Mouse (Mus musculus) kidney, embryonic 14.5 days (tissue): ENCODE data around the gene Pfdn6. TPM values are rescaled to one million over a fixed set of nuclear protein-coding genes. Genes with fewer than 3 reads are reported as not detected.

Experiments
- ATAC-seq: fragments of 200-750 bp; cut with Nextera tagmentation; 2 replicates; pipeline ENCODE4 v1.8.0; 2017; ENCODE audit warnings: moderate number of reproducible peaks, mild to moderate bottlenecking, moderate TSS enrichment, moderate library complexity; ENCODE audit not compliant: low FRiP score, low TSS enrichment
- H3K27ac ChIP-seq: fragments of 300-500 bp; sonication (generic); 2 replicates; pipeline ENCODE4 v1.5.1; 2014; ENCODE audit warnings: low read depth, mild to moderate bottlenecking, low read length, moderate library complexity, mixed read lengths
- H3K27me3 ChIP-seq: fragments of 300-500 bp; sonication (generic); 2 replicates; pipeline ENCODE4 v1.6.1; 2014; ENCODE audit warnings: mild to moderate bottlenecking, low read length; ENCODE audit not compliant: control insufficient read depth, insufficient read depth
- H3K36me3 ChIP-seq: fragments of 300-500 bp; sonication (generic); 2 replicates; pipeline ENCODE4 v1.6.1; 2014; ENCODE audit warnings: low read length, mixed read lengths; ENCODE audit not compliant: control insufficient read depth, insufficient read depth
- H3K4me1 ChIP-seq: fragments of 300-500 bp; sonication (generic); 2 replicates; pipeline ENCODE4 v1.6.1; 2014; ENCODE audit warnings: low read length, mixed read lengths; ENCODE audit not compliant: control insufficient read depth, insufficient read depth
- H3K4me2 ChIP-seq: fragments of 300-500 bp; sonication (generic); replicated peaks from 2 replicates; pipeline ENCODE4 v1.6.1; 2014; ENCODE audit warnings: low read depth, mild to moderate bottlenecking, low read length
- H3K4me3 ChIP-seq: fragments of 300-500 bp; sonication (generic); 2 replicates; pipeline ENCODE4 v1.5.1; 2014; ENCODE audit warnings: mild to moderate bottlenecking, low read length
- H3K9ac ChIP-seq: fragments of 300-500 bp; sonication (generic); 2 replicates; pipeline ENCODE4 v1.6.1; 2014; ENCODE audit warnings: low read depth, mild to moderate bottlenecking, low read length, moderate library complexity
- H3K9me3 ChIP-seq: fragments of 300-500 bp; sonication (generic); 2 replicates; pipeline ENCODE4 v1.6.1; 2016; ENCODE audit warnings: low read length; ENCODE audit not compliant: control insufficient read depth
- WGBS: fragments of 180-500 bp; shearing (Covaris S2); extraction: QIAGEN DNeasy Blood & Tissue Kit; methylation state at CpG from one replicate; pipeline ENCODE4 v1.1.7; 2014; 5-methylcytosine and 5-hydroxymethylcytosine counted together
- polyA plus RNA-seq: library from polyadenylated mRNA; unstranded; fragments of >200 nt; fragmentation: Nextera tagmentation; extraction: Ambion mirVana; gene quantifications from 2 replicates; pipeline ENCODE4 v1.2.1, GENCODE M21; 2014

Pfdn6 gene
- polyA plus RNA-seq, 1 experiment from 2014 or later = 169 TPM

GRCm38 (mm10) chr17:33920282-33921097 is 19.7 kb downstream of the Pfdn6 start:
- Histone ChIP-seq H3K27ac (peak overlapping the region; percentile 33), H3K9ac (peak overlapping the region; percentile 72), H3K27me3 (no peaks in the 10 kb centered on the region), H3K9me3 (no peaks in the 10 kb centered on the region), H3K4me2 (peak overlapping the region; percentile 98), H3K36me3 (no peaks in the 10 kb centered on the region; the same call in 1 of the 2 replicates), H3K4me1 (peaks cover 9% of the 10 kb centered on the region; the same call in 1 of the 2 replicates), H3K4me3 (peak overlapping the region; percentile 62)
- peak; percentile 64 for ATAC-seq
- WGBS = under 1% methylated on average over 36 of the region's 36 CpGs

- Histone ChIP-seq H3K9me3 (no peaks in the 10 kb centered on the region), H3K4me2 (peak overlapping the region; percentile 98), H3K36me3 (peaks cover 5% of the 10 kb centered on the region; the same call in 1 of the 2 replicates), H3K27ac (peak overlapping the region; percentile 33), H3K4me3 (peak overlapping the region; percentile 62), H3K4me1 (peaks cover 12% of the 10 kb centered on the region; the same call in 1 of the 2 replicates), H3K27me3 (no peaks in the 10 kb centered on the region), H3K9ac (peak overlapping the region; percentile 72)
- under 1% methylated on average over 46 of the region's 52 CpGs for WGBS
- 0 out of 2 replicates have a peak, but pooled peaks have one; percentile 1 for ATAC-seq
Measured at GRCm38 (mm10) chr17:33919351-33920281, 20.5 kb downstream of the Pfdn6 start.

GRCm38 (mm10) chr17:33918293-33919203 is 21.6 kb downstream of the Pfdn6 start:
- Histone ChIP-seq H3K9me3 (no peaks in the 10 kb centered on the region), H3K4me3 (peak overlapping the region; percentile 62; the same call in 1 of the 2 replicates), H3K36me3 (peaks cover 15% of the 10 kb centered on the region), H3K27me3 (no peaks in the 10 kb centered on the region), H3K27ac (no peak overlapping the region), H3K4me2 (peak overlapping the region; percentile 98), H3K4me1 (peaks cover 12% of the 10 kb centered on the region; the same call in 1 of the 2 replicates), H3K9ac (peak overlapping the region; percentile 72; the same call in 1 of the 2 replicates)
- no peak for ATAC-seq
- WGBS = 65% methylated on average over 37 of the region's 37 CpGs

DNA sequence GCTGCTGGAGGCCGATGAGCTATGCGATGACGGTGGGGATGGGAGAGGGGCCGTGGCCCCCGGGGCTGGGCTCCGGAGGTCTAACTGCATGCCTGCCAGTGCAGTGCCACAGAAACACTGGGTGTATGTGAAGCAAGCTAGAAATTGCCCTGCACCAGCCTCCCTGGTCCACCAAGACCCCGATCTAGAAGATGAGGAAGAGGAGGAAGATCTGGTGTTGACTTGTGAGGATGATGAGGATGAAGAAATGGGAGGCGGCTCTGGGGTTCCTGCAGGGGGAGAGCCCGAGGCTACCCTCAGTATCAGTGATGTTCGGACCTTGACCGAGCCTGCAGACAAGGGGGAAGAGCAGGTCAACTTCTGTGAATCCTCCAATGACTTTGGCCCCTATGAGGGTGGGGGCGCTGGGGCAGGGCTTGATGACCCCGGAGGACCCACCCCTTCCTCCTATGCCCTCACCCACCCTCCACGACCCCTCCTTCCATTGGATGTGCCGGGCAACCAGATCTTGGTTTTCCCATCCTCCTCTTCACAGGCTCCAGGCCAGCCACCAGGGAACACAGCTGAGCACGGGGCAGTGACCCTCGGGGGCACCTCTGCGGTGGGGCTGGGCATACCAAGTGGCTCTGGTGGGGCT is 22.4 kb downstream of the Pfdn6 start:
- H3K36me3 ChIP-seq = peaks cover 21% of the 10 kb centered on the region
- no peak overlapping the region; the same call in 1 of the 2 replicates for H3K4me3 ChIP-seq
- no peaks in the 10 kb centered on the region for H3K27me3 ChIP-seq
- H3K27ac ChIP-seq = no peak overlapping the region
- 87% methylated on average over 18 of the region's 18 CpGs for WGBS
- peaks cover 12% of the 10 kb centered on the region; the same call in 1 of the 2 replicates for H3K4me1 ChIP-seq
- no peak overlapping the region for H3K4me2 ChIP-seq
- no peak for ATAC-seq
- H3K9ac ChIP-seq = no peak overlapping the region
- H3K9me3 ChIP-seq = no peaks in the 10 kb centered on the region

- Histone ChIP-seq H3K36me3 (peaks cover 27% of the 10 kb centered on the region), H3K9me3 (no peaks in the 10 kb centered on the region), H3K27ac (no peak overlapping the region), H3K27me3 (no peaks in the 10 kb centered on the region), H3K4me2 (peak overlapping the region; percentile 57), H3K4me3 (peak overlapping the region; percentile 61), H3K9ac (peak overlapping the region; percentile 65; the same call in 1 of the 2 replicates), H3K4me1 (peaks cover 14% of the 10 kb centered on the region; the same call in 1 of the 2 replicates)
- ATAC-seq = no peak
- WGBS = 79% methylated on average over 31 of the region's 31 CpGs
Measured at GRCm38 (mm10) chr17:33916847-33917655, 23.1 kb downstream of the Pfdn6 start.

DNA sequence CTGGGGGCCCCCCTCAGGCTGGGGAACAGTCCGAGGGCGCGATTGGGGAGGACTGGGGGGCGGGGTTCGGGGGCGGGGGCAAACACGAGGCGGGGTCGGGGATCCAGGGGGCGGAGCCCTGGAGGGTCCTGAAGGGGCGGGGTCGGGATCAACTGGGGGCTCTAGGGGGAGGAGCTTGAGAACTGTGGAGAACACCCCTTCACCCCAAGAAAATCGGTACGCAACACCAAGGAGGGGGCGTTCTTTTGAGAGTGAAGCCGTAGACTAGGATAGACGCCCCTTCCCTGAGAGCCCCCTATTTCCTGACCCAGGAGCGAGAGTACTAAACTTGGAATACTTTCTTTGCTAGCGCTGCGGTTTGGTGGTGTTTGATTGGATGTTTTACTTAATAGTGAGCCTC is 23.8 kb downstream of the Pfdn6 start:
- Histone ChIP-seq H3K4me2 (peak overlapping the region; percentile 57), H3K4me1 (peaks cover 20% of the 10 kb centered on the region; the same call in 1 of the 2 replicates), H3K36me3 (peaks cover 35% of the 10 kb centered on the region), H3K9ac (peak overlapping the region; percentile 65), H3K4me3 (peak overlapping the region; percentile 61), H3K9me3 (no peaks in the 10 kb centered on the region), H3K27me3 (no peaks in the 10 kb centered on the region), H3K27ac (peak overlapping the region; percentile 86)
- WGBS = 1% methylated on average over 13 of the region's 20 CpGs
- ATAC-seq = peak; percentile 7

DNA sequence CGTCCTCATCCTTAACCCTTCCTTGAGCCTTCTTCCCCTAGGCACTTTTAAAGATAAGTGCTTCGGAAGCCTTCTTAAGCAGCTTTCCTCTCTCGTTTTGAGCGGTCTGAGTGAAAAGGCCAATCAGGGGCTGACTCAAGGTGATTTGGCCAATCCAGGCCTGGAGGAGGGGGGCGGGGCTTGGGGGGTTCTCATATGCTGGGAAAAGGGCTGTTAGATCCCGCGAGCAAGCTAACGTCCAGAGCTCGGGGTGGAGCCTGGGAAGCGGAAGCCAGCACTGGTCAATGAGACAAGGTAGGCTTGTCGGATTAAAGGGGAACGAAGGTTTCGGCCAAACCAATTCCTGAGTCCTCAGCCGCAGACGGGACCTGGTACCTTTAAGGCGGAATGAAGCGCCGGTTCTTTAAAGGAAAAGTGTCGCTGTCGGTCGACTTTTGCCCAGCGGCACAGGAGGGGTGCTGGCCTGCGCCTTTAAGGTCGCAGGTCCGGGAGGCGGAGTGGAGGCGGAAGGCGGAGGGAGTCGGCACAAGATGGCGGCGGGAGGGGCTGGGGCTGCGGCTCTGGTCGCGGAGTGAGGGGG is 24.4 kb downstream of the Pfdn6 start, which contains the start of the genes Tapbp and Zbtb22:
Gene Tapbp (plus strand): TSS at position 229 of the 580 bp plus-strand sequence.
Gene Zbtb22 (plus strand): TSS at position 234 of the 580 bp plus-strand sequence.
- Histone ChIP-seq H3K9me3 (no peaks in the 10 kb centered on the region), H3K4me3 (peak within 1 kb of the TSS; percentile 61), H3K4me2 (peak within 1 kb of the TSS; percentile 57), H3K36me3 (peaks cover 40% of the 10 kb centered on the region), H3K27ac (peak within 1 kb of the TSS; percentile 86), H3K4me1 (peaks cover 24% of the 10 kb centered on the region; the same call in 1 of the 2 replicates), H3K9ac (peak within 1 kb of the TSS; percentile 65), H3K27me3 (no peaks in the 10 kb centered on the region)
- ATAC-seq = peak; percentile 90
- under 1% methylated on average over 33 of the region's 34 CpGs for WGBS
